Mouse (Mus musculus) liver, adult (tissue): ENCODE results near the gene Olfr1356.

ENCODE experiments used
- GATA4 ChIP-seq: IDR thresholded peaks from 2 replicates; pipeline ENCODE4 v1.6.1; 2014; ENCODE audit warnings: mild to moderate bottlenecking, low read length; ENCODE audit not compliant: insufficient replicate concordance

Olfr1356 gene

DNA sequence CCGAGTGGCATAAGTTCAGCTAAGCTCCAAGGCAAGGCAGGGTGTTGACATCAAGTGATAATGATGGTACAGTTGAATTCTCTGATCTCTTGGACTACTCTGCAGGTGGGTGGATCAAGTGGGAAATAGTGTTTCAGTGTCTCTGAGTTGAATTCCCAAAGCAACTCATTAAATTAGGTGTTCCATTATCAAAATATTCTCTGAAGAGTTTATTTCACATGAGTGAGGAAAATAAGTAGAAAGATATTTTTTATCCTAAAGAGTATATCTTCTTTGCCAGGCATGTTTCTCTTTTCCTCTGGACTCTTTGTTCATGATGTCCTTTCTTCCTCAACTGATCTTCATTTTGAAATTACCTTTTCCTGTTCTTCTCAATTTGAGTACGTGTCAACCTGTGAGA is at the start of gene Olfr1356:
Gene Olfr1356 (minus strand): TSS at position 101 of the 400 bp plus-strand sequence.
- TF ChIP-seq GATA4: no peak

DNA sequence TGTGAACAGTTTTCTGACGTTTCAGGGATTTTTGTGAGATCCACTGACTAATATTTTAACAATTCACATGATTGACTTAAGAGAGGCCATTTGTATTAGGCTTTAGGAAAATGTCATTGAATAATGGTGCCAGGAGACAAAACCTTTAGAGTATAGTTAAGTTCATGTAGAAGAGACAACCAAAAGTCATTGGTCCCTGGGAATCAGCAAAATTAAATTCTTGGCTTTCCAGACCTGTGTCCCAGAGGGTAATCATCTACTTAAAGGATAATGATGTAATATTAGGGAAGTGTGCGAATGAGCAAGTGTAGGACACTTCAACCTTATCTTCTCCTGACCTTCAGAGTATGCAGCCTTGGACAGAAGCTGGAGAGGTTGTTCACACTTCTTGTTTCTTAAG is 23.3 kb upstream of the Olfr1356 start, which contains the start of gene Olfr1355:
Gene Olfr1355 (plus strand): TSS at position 301 of the 400 bp plus-strand sequence.
- no peak for TF ChIP-seq GATA4

DNA sequence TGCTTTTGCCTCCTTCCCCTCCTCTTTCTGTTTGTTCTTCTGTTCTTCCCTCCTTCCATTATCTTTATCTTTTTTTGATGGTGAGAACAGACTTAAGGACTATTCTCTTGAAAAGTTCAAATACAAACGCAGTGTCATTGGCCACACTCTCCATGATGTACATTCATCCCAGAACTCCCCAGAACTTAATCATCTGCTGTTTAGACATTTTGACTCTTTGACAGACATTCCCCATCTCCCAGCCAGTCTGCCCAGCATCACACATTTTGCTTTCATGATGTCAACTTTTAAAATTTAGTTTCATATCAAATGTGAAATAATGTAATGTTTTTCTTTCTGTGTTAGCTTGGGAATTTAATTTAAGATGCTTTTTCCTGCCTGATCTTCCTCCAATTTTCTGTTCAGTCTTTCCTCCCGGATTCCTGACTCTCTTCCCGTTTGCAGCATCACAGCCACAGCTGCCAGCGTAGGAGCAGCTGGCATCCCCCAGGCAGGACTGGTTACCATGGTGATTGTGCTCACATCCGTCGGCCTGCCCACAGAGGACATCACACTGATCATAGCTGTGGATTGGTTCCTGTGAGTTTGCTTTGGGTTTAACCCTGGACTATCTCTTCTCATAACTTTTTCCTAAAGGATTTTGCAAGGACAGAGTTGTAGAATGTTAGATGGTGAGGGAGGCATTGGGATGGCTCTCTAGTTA is 39.5 kb downstream of the Olfr1356 start:
- TF ChIP-seq GATA4: no peak

DNA sequence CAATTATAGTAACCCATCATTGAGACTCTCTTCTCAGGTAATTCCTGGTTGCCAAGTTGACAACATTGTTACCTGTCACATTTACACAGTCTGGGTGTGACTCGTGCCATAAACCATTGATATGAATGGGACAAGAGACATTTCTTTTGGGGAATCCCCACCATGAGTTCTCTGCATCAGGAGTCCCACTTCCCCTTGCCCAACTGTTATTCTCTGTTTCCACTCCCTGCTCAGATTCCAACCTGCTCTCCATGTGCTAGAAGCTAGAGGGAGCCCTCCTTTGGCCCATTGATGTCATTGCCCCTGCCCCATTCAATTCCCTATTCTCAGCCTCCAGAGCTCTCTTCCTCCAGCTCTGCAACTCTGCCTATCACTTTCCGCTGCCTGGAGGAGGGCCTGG is 50.5 kb downstream of the Olfr1356 start:
- TF ChIP-seq GATA4: no peak
